Mouse (Mus musculus) liver, embryonic 14.5 days (tissue): ENCODE measurements at regions not wholly inside any gene's neighbourhood (a gene's known extent, or its start where the extent isn't known, plus 50 kb on each side); places are given as distances from the start of the nearest gene placed in this dataset.

Experiments used
- CTCF ChIP-seq: IDR thresholded peaks from 2 replicates; pipeline ENCODE4 v1.5.1; 2016; ENCODE audit warnings: antibody characterized with exemption, low read depth, control low read depth
- EP300 ChIP-seq: IDR thresholded peaks from 2 replicates; pipeline ENCODE4 v1.6.1; 2016; ENCODE audit warnings: antibody characterized with exemption, low read depth

DNA sequence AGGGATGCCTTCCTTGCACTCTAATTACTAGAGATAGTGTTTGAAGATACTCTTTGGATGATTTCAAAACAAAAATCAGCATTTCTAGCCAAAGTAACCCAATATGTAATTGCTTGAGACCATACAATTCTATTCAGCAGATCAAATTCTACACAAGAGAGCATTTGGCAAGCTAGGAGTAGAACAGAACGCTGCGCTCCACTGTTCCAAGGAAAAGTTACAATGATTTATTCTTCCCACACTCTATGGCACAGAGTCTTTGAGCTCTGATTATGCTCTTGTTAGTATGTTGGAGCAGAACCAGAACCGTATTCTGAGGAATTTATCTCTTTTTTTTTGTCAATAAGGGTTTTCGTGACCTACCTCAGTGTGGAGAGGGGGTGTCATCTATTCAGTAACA, 130.2 kb upstream of the Itga1 start:
- no peak for TF ChIP-seq CTCF
- no peak for TF ChIP-seq EP300
